Mouse (Mus musculus) ES-Bruce4 (cell line): ENCODE results near the gene Astl.

Experiments used
- CTCF ChIP-seq: IDR thresholded peaks from one replicate; pipeline ENCODE4 v1.8.1; 2011; ENCODE audit warnings: low read depth, low read length
- EP300 ChIP-seq: IDR thresholded peaks from 2 replicates; pipeline ENCODE4 v1.6.1; 2011; ENCODE audit warnings: low read depth, low read length; ENCODE audit not compliant: insufficient read depth
- POLR2A ChIP-seq: IDR thresholded peaks from one replicate; pipeline ENCODE4 v1.8.1; 2011; ENCODE audit warnings: low read length; ENCODE audit not compliant: insufficient read depth

DNA sequence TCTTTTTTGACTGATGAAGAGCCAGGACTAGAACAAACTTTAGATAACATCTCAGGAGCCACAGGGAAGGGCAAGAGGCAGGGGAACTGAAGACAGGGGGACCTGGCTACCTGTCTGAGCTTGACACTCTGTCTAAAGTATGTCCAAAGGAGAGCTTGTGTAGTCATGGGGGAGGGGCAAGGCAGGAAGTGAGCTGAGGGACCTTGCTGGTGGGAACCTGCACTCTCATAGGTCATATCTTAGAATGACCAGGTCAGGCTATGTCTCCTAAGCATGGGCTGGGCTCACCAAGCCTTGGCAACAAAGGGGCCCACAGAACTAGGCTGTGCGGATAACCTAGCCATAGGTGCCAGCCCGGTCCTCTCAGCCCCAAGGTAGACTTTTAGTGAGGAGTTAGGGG, 33.6 kb downstream of the Astl start:
- TF ChIP-seq EP300 (no peak), POLR2A (no peak), CTCF (no peak)
